Mouse (Mus musculus): ENCODE results near the gene Podxl2. TPM values are rescaled to one million over a fixed set of nuclear protein-coding genes. Genes with fewer than 3 reads are reported as not detected.
A peak's percentile ranks its signal among the peaks of the same experiment; 100 is the strongest.

The Podxl2 gene
- polyA plus RNA-seq, 1 experiment from 2014 or later, result 595 TPM

DNA sequence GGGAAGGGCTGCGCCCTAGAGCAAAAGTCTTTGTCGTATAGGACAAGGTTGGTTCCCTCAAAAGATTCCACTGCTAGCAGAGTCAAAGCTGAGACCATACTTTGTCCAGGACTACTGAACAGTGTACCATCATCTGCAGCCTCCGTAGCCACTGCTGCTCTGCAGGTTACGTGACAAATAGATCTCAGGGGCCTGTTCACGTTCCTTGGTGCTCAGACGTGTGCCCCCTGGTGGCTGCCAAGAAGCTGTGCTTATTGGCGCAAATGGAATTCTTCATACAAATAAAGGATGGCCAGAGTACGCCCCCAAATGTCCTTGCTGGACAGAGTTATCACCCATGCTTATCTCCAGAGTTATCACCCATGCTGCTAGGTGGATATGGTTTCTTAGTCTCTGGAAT, 43.4 kb downstream of the Podxl2 start:
- Histone ChIP-seq H3K4me1 (replicated peaks) (peaks cover 17% of the 10 kb centered on the region), H3K36me3 (peaks cover 15% of the 10 kb centered on the region), H3K4me2 (no peak overlapping the region), H3K9me3 (no peaks in the 10 kb centered on the region), H3K9ac (no peak overlapping the region), H3K27me3 (no peaks in the 10 kb centered on the region), H3K4me3 (no peak overlapping the region), H3K27ac (no peak overlapping the region)
- peak; percentile 34 for ATAC-seq (ENCODE audit: low FRiP score)
- whole genome bisulfite sequencing, result 25% methylated on average over 8 of the region's 8 CpGs

- H3K4me1 ChIP-seq (replicated peaks), result peaks cover 19% of the 10 kb centered on the region
- H3K9me3 ChIP-seq, result no peaks in the 10 kb centered on the region
- H3K4me2 ChIP-seq, result no peak overlapping the region
- no peak for ATAC-seq (ENCODE audit: low FRiP score)
- H3K4me3 ChIP-seq, result no peak overlapping the region
- no peak overlapping the region for H3K27ac ChIP-seq
- H3K36me3 ChIP-seq, result peaks cover 4% of the 10 kb centered on the region; the same call in 1 of the 2 replicates
- no peaks in the 10 kb centered on the region for H3K27me3 ChIP-seq
- no peak overlapping the region for H3K9ac ChIP-seq
- WGBS, result 89% methylated on average over 6 of the region's 6 CpGs
Observed at GRCm38 (mm10) chr6:88830112-88830702, 44.6 kb downstream of the Podxl2 start.

DNA sequence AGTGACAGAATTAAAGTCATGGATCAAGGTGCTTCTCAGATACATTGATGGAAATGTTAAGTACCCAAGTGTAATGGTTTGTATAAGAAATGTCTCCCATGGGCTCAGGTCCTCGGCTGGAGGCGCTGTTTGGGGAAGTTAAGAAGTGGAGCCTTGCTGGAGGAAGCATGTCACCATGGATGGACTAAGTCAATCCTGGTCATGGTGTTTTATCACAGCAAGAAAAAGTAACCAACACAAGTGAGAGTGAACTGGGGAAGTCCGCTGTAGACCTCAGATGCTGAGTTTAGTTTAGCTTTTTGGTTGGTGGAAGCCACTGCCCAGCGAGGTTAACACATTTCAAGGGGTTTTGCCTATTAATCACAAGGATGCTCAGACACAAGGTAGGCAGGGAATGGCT, 45.3 kb downstream of the Podxl2 start:
- H3K36me3 ChIP-seq, result no peaks in the 10 kb centered on the region
- no peaks in the 10 kb centered on the region for H3K27me3 ChIP-seq
- peaks cover 19% of the 10 kb centered on the region for H3K4me1 ChIP-seq (replicated peaks)
- ATAC-seq (ENCODE audit: low FRiP score), result no peak
- no peak overlapping the region for H3K4me2 ChIP-seq
- no peak overlapping the region for H3K27ac ChIP-seq
- WGBS, result 88% methylated on average over 4 of the region's 4 CpGs
- no peaks in the 10 kb centered on the region for H3K9me3 ChIP-seq
- no peak overlapping the region for H3K9ac ChIP-seq
- H3K4me3 ChIP-seq, result no peak overlapping the region

- Histone ChIP-seq H3K27me3 (0 out of 2 replicates have a peak, but pooled peaks cover 5% of the 10 kb centered on the region), H3K9me3 (no peaks in the 10 kb centered on the region), H3K27ac (no peak overlapping the region), H3K4me3 (no peak overlapping the region), H3K4me1 (replicated peaks) (peaks cover 19% of the 10 kb centered on the region), H3K4me2 (no peak overlapping the region), H3K36me3 (no peaks in the 10 kb centered on the region), H3K9ac (no peak overlapping the region)
- no peak for ATAC-seq (ENCODE audit: low FRiP score)
- WGBS, result 69% methylated on average over 15 of the region's 15 CpGs
Observed at GRCm38 (mm10) chr6:88828206-88829009, 46.4 kb downstream of the Podxl2 start.

DNA sequence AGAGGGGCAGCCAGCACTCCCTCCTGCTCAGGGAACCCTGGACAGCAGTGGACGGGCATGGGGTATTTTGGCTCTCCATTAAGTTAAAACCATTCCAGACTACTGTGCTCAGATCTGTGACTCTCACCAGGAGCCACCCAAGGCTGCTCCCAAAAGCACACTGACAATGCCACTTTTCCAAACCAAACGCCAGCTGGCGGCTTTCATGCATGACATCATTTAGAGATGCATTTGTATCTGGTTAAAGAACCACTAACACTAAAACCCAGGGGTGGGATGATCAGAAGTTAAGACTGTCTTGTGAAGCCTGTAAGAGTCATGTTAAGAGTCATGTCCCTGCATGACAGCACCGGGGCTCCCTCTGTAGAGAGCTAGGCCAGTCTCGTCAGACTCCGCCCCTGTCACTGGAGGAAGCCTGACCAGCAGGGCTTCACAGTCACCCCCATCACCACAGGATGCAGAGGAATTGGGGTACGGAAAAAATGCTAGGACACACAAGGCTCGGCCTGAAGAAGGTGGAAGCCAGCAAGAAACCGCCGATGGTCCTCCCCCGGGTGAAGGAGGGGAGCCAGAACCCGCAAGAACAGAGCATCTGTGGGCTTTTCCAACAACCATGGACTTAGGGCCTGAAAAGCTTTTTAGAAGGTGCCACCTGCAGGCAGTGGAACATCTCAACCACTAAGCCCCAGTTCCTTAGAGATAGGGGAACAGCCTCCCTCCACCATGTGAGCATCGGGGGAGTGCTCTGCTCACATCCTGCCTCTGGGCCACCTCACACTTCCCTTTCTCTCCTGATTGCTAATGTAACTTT, 47.2 kb downstream of the Podxl2 start:
- Histone ChIP-seq H3K36me3 (no peaks in the 10 kb centered on the region), H3K4me2 (no peak overlapping the region), H3K4me1 (replicated peaks) (peaks cover 19% of the 10 kb centered on the region), H3K9ac (no peak overlapping the region), H3K4me3 (no peak overlapping the region), H3K27me3 (0 out of 2 replicates have a peak, but pooled peaks cover 5% of the 10 kb centered on the region), H3K27ac (peak overlapping the region; percentile 58), H3K9me3 (no peaks in the 10 kb centered on the region)
- ATAC-seq (ENCODE audit: low FRiP score), result no peak
- WGBS, result 55% methylated on average over 13 of the region's 13 CpGs

DNA sequence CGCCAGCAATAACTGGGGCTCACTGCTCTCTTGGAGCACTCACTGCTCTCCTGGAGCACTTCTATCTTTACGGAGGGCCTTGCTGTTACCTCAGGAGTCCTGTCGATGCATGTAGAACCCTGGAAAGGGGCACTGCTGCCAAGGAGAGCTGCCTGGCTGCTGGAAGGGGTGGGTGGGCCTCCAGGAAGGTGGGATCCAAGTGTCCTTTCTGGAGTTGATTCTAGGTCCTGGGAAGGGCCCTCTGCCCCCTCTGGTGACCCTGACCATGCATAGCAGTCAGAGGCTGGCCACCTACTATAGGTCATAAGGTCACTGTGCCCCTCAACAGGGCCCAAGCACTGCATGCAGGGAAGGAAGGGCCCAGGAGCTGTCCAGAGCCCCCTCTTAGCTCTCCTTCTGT, 47.9 kb downstream of the Podxl2 start:
- Histone ChIP-seq H3K4me2 (no peak overlapping the region), H3K27me3 (0 out of 2 replicates have a peak, but pooled peaks cover 5% of the 10 kb centered on the region), H3K9me3 (no peaks in the 10 kb centered on the region), H3K4me3 (no peak overlapping the region), H3K4me1 (replicated peaks) (peaks cover 20% of the 10 kb centered on the region), H3K27ac (peak overlapping the region; percentile 58), H3K36me3 (no peaks in the 10 kb centered on the region), H3K9ac (no peak overlapping the region)
- no peak for ATAC-seq (ENCODE audit: low FRiP score)
- WGBS, result 50% methylated on average over 3 of the region's 3 CpGs

GRCm38 (mm10) chr6:88826545-88826944, 48.3 kb downstream of the Podxl2 start:
- H3K4me1 ChIP-seq (replicated peaks), result peaks cover 22% of the 10 kb centered on the region
- ATAC-seq (ENCODE audit: low FRiP score), result peak; percentile 27; the same call in 1 of the 2 replicates
- H3K27ac ChIP-seq, result peak overlapping the region; percentile 58

GRCm38 (mm10) chr6:88826088-88826487, 48.8 kb downstream of the Podxl2 start:
- 58% methylated on average over 3 of the region's 3 CpGs for WGBS
- H3K27ac ChIP-seq, result no peak overlapping the region

More at GRCm38 (mm10) chr6:88826545-88826944, 48.3 kb downstream of the Podxl2 start:
- H3K27me3 ChIP-seq, result 0 out of 2 replicates have a peak, but pooled peaks cover 5% of the 10 kb centered on the region
- H3K9ac ChIP-seq, result no peak overlapping the region
- 37% methylated on average over 6 of the region's 6 CpGs for WGBS
- no peak overlapping the region for H3K4me3 ChIP-seq
- no peak overlapping the region for H3K4me2 ChIP-seq
- H3K36me3 ChIP-seq, result no peaks in the 10 kb centered on the region
- no peaks in the 10 kb centered on the region for H3K9me3 ChIP-seq

GRCm38 (mm10) chr6:88824183-88824582, 50.7 kb downstream of the Podxl2 start:
- H3K36me3 ChIP-seq, result no peaks in the 10 kb centered on the region
- no peaks in the 10 kb centered on the region for H3K9me3 ChIP-seq
- no peak overlapping the region for H3K9ac ChIP-seq
- no peak overlapping the region for H3K27ac ChIP-seq
- H3K4me3 ChIP-seq, result no peak overlapping the region
- 55% methylated on average over 7 of the region's 7 CpGs for WGBS
- H3K4me1 ChIP-seq (replicated peaks), result peaks cover 22% of the 10 kb centered on the region
- H3K27me3 ChIP-seq, result 0 out of 2 replicates have a peak, but pooled peaks cover 5% of the 10 kb centered on the region
- no peak for ATAC-seq (ENCODE audit: low FRiP score)
- no peak overlapping the region for H3K4me2 ChIP-seq

More at GRCm38 (mm10) chr6:88826088-88826487, 48.8 kb downstream of the Podxl2 start:
- Histone ChIP-seq H3K9me3 (no peaks in the 10 kb centered on the region), H3K4me2 (no peak overlapping the region), H3K9ac (no peak overlapping the region), H3K27me3 (0 out of 2 replicates have a peak, but pooled peaks cover 5% of the 10 kb centered on the region), H3K4me1 (replicated peaks) (peaks cover 22% of the 10 kb centered on the region), H3K4me3 (no peak overlapping the region), H3K36me3 (no peaks in the 10 kb centered on the region)
- no peak for ATAC-seq (ENCODE audit: low FRiP score)

- ATAC-seq (ENCODE audit: low FRiP score), result no peak
- H3K9me3 ChIP-seq, result no peaks in the 10 kb centered on the region
- no peak overlapping the region for H3K27ac ChIP-seq
- H3K9ac ChIP-seq, result no peak overlapping the region
- H3K4me2 ChIP-seq, result no peak overlapping the region
- H3K27me3 ChIP-seq, result 0 out of 2 replicates have a peak, but pooled peaks cover 5% of the 10 kb centered on the region
- WGBS, result 65% methylated on average over 11 of the region's 11 CpGs
- H3K4me3 ChIP-seq, result no peak overlapping the region
- peaks cover 10% of the 10 kb centered on the region for H3K4me1 ChIP-seq (replicated peaks)
- H3K36me3 ChIP-seq, result no peaks in the 10 kb centered on the region
Observed at GRCm38 (mm10) chr6:88821901-88822300, 52.9 kb downstream of the Podxl2 start.

DNA sequence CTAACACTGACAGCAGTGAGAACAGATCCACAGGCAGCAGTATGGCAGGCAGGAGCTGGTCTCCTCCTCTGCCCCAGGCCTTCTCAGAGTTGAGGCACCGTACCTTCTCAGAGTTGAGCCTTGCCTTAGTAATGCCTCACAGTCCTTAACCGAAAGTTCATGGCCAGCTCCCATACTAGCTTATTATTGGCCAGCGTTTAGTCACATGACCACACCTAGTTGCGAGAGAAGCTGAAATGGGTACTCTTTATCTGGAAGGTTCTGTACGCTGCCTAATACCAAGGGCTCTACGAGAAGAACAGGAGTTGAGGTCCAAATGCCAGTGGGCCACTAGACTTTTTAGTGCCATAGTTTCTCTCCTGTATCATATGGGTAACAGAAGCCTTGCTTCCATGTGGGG, 53.5 kb downstream of the Podxl2 start:
- 0 out of 2 replicates have a peak, but pooled peaks cover 5% of the 10 kb centered on the region for H3K27me3 ChIP-seq
- H3K27ac ChIP-seq, result no peak overlapping the region
- H3K4me1 ChIP-seq (replicated peaks), result 0 out of 2 replicates have a peak, but pooled peaks cover 4% of the 10 kb centered on the region
- 95% methylated on average over 6 of the region's 6 CpGs for WGBS
- no peak overlapping the region for H3K4me3 ChIP-seq
- ATAC-seq (ENCODE audit: low FRiP score), result no peak
- H3K36me3 ChIP-seq, result no peaks in the 10 kb centered on the region
- no peak overlapping the region for H3K9ac ChIP-seq
- no peak overlapping the region for H3K4me2 ChIP-seq
- no peaks in the 10 kb centered on the region for H3K9me3 ChIP-seq

DNA sequence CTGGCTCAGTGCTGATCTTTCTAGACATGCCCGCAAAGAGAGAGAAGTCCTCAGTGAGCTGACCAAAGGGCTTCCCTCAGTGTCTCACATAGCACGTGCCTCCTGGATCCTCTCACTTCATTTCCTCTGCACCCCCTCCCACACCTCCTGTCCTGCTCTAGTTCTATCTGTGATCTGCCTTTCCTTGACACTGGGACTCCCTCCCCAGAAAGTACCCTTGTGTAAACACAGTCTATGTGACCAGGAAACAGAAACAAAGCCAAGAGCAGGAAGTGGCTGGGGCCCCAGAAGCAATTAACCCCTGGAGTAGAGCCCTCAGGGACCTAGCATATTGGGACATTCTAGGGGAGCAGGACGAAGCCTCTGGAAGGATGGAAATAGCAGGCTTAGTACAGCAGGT, 54.0 kb downstream of the Podxl2 start:
- 59% methylated on average over 3 of the region's 3 CpGs for WGBS
- Histone ChIP-seq H3K9me3 (no peaks in the 10 kb centered on the region), H3K4me1 (replicated peaks) (0 out of 2 replicates have a peak, but pooled peaks cover 3% of the 10 kb centered on the region), H3K4me3 (no peak overlapping the region), H3K36me3 (no peaks in the 10 kb centered on the region), H3K4me2 (no peak overlapping the region), H3K9ac (no peak overlapping the region), H3K27me3 (0 out of 2 replicates have a peak, but pooled peaks cover 5% of the 10 kb centered on the region), H3K27ac (no peak overlapping the region)
- no peak for ATAC-seq (ENCODE audit: low FRiP score)
